Mouse (Mus musculus): Measurements from ENCODE around the gene Otulin. TPM values are rescaled to one million over a fixed set of nuclear protein-coding genes. Genes with fewer than 3 reads are reported as not detected.

Otulin gene
- polyA plus RNA-seq, 1 experiment: 23.7 TPM

- WGBS: 84% methylated on average over 3 of the region's 3 CpGs
- Histone ChIP-seq H3K4me1 (ENCODE audit: control insufficient read depth, insufficient read depth, low read length) (peaks cover 6% of the 10 kb centered on the region), H3K4me3 (replicated peaks; ENCODE audit: extremely low read depth, low read depth, low read length) (no peak overlapping the region)
- DNase-seq: no peak
- no peak for TF ChIP-seq POLR2A (IDR thresholded peaks at IDR 0.05; ENCODE audit: borderline replicate concordance, extremely low read depth, low read depth, low read length)
- no peak for TF ChIP-seq CTCF (IDR thresholded peaks at IDR 0.05; ENCODE audit: insufficient read depth, low read length)
Observed at GRCm38 (mm10) chr15:27604558-27604957, 25.9 kb downstream of the Otulin start.

DNA sequence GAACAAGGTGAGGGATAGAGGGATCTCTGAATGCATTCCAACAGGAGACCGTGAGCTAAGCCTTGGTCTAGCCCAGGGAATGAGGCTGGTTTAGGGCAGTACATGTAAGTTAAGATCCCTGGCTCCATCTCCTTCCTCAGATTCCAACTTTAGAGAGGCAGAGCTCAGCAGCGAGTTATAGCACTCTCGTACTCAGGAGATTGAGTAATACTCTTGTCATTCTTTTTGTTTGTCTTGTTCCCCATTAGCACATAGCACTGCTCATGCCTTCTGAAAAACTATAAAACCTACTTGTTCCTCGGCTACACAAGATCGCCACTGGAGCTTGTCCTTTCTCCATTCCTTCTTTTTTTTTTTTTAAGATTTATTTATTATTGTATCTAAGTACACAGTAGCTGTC lies 30.0 kb downstream of the Otulin start:
- peaks cover 20% of the 10 kb centered on the region for H3K4me1 ChIP-seq (ENCODE audit: control insufficient read depth, insufficient read depth, low read length)
- no peak for DNase-seq
- WGBS: 67% methylated on average over 5 of the region's 5 CpGs
- TF ChIP-seq CTCF (IDR thresholded peaks at IDR 0.05; ENCODE audit: insufficient read depth, low read length): no peak
- TF ChIP-seq POLR2A (IDR thresholded peaks at IDR 0.05; ENCODE audit: borderline replicate concordance, extremely low read depth, low read depth, low read length): no peak
- no peak overlapping the region for H3K4me3 ChIP-seq (replicated peaks; ENCODE audit: extremely low read depth, low read depth, low read length)

- 85% methylated on average over 13 of the region's 13 CpGs for WGBS
- no peak for TF ChIP-seq POLR2A (IDR thresholded peaks at IDR 0.05; ENCODE audit: borderline replicate concordance, extremely low read depth, low read depth, low read length)
- no peak for TF ChIP-seq CTCF (IDR thresholded peaks at IDR 0.05; ENCODE audit: insufficient read depth, low read length)
Observed at GRCm38 (mm10) chr15:27598786-27599385, 31.6 kb downstream of the Otulin start.

GRCm38 (mm10) chr15:27597516-27597915 lies 33.0 kb downstream of the Otulin start:
- TF ChIP-seq CTCF (IDR thresholded peaks at IDR 0.05; ENCODE audit: insufficient read depth, low read length): no peak
- H3K4me3 ChIP-seq (replicated peaks; ENCODE audit: extremely low read depth, low read depth, low read length): no peak overlapping the region
- DNase-seq: no peak
- H3K4me1 ChIP-seq (ENCODE audit: control insufficient read depth, insufficient read depth, low read length): peaks cover 20% of the 10 kb centered on the region
- WGBS: 82% methylated on average over 4 of the region's 4 CpGs

More at GRCm38 (mm10) chr15:27598786-27599385, 31.6 kb downstream of the Otulin start:
- DNase-seq: no peak
- peaks cover 20% of the 10 kb centered on the region for H3K4me1 ChIP-seq (ENCODE audit: control insufficient read depth, insufficient read depth, low read length)
- H3K4me3 ChIP-seq (replicated peaks; ENCODE audit: extremely low read depth, low read depth, low read length): no peak overlapping the region

DNA sequence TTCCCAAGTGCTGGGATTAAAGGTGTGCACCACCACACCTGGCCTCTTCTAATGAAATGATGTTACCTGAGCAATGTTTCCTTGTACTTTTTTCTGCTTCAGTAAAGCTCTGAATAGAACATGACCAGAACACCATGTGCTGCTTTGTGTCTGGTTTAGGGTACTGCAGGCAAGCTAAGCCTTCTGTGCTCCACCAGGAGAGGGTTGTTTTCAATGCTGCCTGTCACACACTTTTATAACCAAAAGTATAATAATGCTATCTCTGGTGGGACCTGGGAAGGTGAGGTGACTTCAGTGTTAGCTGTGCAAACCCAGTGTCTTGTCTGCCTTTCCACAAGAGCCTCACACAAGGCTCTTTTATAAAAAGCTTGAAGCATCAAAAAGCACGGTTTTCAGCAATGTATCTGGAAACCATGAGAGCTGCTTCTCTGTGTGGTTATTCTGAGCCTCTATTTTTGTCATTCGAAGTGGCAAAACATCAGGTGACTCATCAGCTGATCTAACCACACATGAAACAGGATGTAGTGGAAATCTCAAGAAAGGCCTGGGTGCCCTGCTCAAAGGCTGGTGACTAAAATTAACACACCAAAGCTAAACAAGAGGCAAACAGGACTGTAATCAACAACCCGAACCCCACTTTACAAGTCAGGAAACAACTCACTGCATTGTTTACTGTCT lies 33.9 kb downstream of the Otulin start:
- WGBS: 28% methylated on average over 3 of the region's 3 CpGs
- DNase-seq: no peak

GRCm38 (mm10) chr15:27595560-27595959 lies 34.9 kb downstream of the Otulin start:
- Histone ChIP-seq H3K4me1 (ENCODE audit: control insufficient read depth, insufficient read depth, low read length) (peaks cover 20% of the 10 kb centered on the region), H3K4me3 (replicated peaks; ENCODE audit: extremely low read depth, low read depth, low read length) (no peak overlapping the region)
- no peak for DNase-seq
- TF ChIP-seq POLR2A (IDR thresholded peaks at IDR 0.05; ENCODE audit: borderline replicate concordance, extremely low read depth, low read depth, low read length) (no peak), CTCF (IDR thresholded peaks at IDR 0.05; ENCODE audit: insufficient read depth, low read length) (no peak)
- WGBS: 42% methylated on average over 8 of the region's 8 CpGs

More for the DNA sequence above, 33.9 kb downstream of the Otulin start:
- TF ChIP-seq POLR2A (IDR thresholded peaks at IDR 0.05; ENCODE audit: borderline replicate concordance, extremely low read depth, low read depth, low read length) (no peak), CTCF (IDR thresholded peaks at IDR 0.05; ENCODE audit: insufficient read depth, low read length) (no peak)
- Histone ChIP-seq H3K4me3 (replicated peaks; ENCODE audit: extremely low read depth, low read depth, low read length) (no peak overlapping the region), H3K4me1 (ENCODE audit: control insufficient read depth, insufficient read depth, low read length) (peaks cover 20% of the 10 kb centered on the region)

DNA sequence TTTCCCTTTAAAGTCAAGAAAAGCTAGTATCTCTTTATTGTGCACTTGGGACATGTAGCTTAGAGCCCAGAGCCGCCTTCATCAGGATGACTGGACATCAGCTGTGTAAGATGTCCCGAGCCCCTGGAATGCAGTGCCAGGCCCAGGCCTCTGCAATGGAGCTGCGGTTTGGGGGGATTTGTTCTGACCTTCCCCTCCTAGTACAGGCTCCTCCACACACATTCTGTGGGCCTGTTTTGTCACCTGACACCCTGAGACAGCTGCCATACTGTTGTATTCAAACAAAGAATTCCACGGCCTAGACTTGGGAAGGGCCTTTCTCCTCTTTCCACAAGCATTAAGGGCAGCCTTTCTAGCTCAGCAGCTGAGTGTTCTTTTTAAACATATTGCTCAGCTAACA lies 35.5 kb downstream of the Otulin start:
- Histone ChIP-seq H3K4me1 (ENCODE audit: control insufficient read depth, insufficient read depth, low read length) (peaks cover 16% of the 10 kb centered on the region), H3K4me3 (replicated peaks; ENCODE audit: extremely low read depth, low read depth, low read length) (no peak overlapping the region)
- no peak for DNase-seq
- TF ChIP-seq POLR2A (IDR thresholded peaks at IDR 0.05; ENCODE audit: borderline replicate concordance, extremely low read depth, low read depth, low read length): no peak
- TF ChIP-seq CTCF (IDR thresholded peaks at IDR 0.05; ENCODE audit: insufficient read depth, low read length): no peak
- WGBS: 51% methylated on average over 4 of the region's 4 CpGs

DNA sequence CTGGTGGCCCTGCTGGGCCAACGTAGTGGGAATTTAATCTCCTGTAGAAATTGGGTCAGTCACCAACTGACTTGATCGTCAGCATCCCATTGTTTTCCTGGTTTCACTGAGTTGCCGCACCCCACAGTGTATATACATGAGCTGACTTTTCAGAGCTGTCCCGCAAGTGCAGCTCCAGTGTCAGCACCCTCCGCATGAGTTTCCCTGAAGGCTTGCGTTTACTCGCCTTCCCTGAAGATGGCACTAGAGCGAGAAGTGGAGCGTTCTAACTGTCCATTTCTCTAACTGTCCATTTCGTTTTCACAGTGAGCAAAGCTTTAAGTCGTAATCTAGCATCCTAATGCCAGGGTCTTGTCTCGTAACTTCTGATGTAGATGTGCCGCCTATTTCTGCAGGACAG lies 36.8 kb downstream of the Otulin start:
- DNase-seq: no peak
- 90% methylated on average over 13 of the region's 13 CpGs for WGBS
- TF ChIP-seq CTCF (IDR thresholded peaks at IDR 0.05; ENCODE audit: insufficient read depth, low read length) (no peak), POLR2A (IDR thresholded peaks at IDR 0.05; ENCODE audit: borderline replicate concordance, extremely low read depth, low read depth, low read length) (no peak)
- H3K4me3 ChIP-seq (replicated peaks; ENCODE audit: extremely low read depth, low read depth, low read length): no peak overlapping the region
- H3K4me1 ChIP-seq (ENCODE audit: control insufficient read depth, insufficient read depth, low read length): peaks cover 16% of the 10 kb centered on the region

DNA sequence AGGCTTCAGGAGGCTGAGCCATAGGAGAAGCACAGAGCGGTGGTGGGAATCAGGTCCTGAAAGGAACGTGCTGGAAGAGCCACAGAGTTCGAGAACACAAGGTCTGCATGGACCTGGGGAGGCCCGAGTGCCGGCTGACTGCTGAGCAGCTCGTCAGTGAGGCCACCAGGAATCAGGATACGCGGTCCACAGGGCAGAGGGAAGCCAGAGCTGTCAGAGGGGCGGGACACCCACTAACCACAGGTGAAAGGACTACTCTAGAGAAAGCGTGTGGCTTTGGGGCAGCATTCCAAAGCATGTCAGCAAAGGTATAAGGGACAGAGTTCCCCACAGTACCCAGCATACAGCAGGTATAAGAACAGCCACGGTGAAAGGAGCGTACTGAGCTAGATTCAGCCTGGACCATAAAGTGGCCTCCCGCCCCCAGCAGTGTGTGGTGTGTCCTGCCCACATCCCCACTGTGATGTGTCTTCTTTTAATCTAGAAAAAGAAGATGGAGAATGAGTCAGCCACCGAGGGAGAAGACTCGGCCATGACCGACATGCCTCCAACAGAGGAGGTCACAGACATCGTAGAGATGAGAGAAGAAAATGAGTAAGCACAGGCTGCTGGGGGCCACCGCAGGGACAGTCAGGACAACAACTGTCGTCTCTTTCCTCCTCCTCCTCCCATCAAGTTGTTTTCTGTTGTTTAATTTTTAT lies 37.7 kb downstream of the Otulin start:
- Histone ChIP-seq H3K4me3 (replicated peaks; ENCODE audit: extremely low read depth, low read depth, low read length) (no peak overlapping the region), H3K4me1 (ENCODE audit: control insufficient read depth, insufficient read depth, low read length) (peaks cover 14% of the 10 kb centered on the region)
- WGBS: 89% methylated on average over 19 of the region's 19 CpGs
- TF ChIP-seq POLR2A (IDR thresholded peaks at IDR 0.05; ENCODE audit: borderline replicate concordance, extremely low read depth, low read depth, low read length): no peak
- TF ChIP-seq CTCF (IDR thresholded peaks at IDR 0.05; ENCODE audit: insufficient read depth, low read length): no peak
- no peak for DNase-seq

Data from lung, adult 2 months (tissue).